Mouse (Mus musculus) spleen, postnatal 4 days (tissue): ENCODE data around the gene Rnf41.
A peak's percentile ranks its signal among the peaks of the same experiment; 100 is the strongest.

Source experiments
- DNase-seq, 2 experiments: peaks; one replicate each; pipeline ENCODE4 v3.0.0; 2022; ENCODE audit warnings: low spot score in 2 of 2

The Rnf41 gene

DNA sequence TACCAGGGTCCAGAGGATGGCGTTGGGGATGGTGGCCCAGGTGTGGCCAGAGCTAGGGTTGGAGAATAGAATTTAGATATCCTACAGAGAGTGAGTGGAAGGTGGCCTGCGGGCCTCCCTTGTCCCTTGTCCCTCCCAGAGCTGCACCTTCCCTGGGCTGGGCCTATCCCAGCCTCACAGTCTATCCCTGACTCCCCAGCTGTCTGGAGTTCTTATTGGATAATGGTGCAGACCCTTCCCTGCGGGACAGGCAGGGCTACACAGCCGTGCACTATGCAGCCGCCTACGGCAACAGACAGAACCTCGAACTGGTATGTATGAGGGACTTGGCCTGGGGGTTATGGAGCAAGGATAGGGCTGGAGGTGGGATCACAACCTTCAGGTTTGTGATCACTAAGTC lies 25.6 kb upstream of the Rnf41 start:
- DNase-seq, result no peak

DNA sequence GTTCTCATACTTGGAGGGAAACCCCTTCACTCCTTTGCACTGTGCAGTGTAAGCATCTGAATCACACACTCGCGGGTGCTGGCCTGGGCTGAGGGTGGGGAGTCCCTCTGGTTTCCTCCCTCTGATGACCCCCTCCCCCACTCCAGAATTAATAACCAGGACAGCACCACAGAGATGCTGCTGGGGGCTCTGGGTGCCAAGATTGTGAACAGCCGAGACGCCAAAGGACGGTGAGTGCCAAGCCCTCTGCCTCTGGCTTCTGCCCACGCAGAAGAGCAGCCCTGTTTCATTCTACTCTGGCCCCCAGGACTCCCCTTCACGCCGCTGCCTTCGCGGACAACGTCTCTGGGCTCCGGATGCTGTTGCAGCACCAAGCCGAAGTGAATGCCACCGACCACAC lies 22.5 kb upstream of the Rnf41 start:
- no peak for DNase-seq

DNA sequence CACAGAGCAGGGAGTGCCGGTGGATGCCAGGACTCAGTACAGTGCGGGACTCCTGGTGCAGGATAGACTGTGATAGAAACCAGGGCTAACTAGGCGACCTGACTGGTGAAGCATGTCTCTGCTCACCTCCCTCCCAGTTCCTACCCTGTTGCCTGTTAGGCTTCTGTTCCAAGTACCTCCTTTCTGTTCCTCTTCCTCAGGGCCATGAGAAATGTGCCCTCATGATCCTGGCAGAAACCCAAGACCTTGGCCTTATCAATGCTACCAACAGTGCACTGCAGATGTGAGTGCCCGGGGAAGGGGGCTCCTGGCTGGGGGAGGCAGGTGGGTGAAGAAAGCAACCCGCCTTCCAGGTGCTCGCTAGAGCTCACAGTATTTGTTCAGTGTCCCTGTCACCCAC lies 21.9 kb upstream of the Rnf41 start:
- no peak for DNase-seq

DNA sequence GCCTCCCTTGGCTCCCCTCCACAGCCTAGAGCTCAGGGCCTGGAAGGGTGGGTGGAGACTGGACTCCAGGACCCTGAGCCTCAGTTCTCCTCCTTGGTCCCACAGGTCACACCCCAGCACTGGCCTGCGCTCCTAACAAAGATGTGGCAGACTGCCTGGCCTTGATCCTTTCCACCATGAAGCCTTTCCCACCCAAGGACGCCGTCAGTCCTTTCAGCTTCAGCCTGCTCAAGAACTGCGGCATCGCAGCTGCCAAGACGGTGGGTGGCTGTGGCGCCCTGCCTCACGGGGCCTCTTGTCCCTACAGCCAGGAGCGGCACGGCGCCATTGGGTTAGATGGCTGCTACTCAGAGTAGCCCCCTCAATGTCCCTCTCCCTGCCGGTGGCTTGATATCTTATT lies 21.1 kb upstream of the Rnf41 start:
- DNase-seq, result peak in 1 of 2 experiments; percentile 62

DNA sequence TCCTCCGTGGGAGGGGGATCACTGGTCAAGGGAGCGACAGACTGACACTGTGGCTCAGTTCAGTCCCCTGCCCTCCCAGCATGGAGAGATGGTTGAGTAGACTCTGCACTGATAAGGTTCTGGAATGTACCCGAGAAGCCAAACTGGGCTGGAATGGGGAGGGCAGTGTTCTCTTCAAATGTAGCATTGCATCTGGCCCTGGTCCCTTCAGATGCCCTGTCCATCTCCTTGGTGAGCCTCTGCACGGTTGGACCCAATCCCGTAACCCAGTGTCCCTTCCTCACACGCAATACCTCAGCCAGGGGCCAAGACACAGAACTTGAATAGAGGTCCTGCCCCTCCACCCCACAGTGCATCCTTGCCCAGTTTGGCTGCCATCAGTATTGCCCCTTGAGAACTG lies 19.6 kb upstream of the Rnf41 start:
- DNase-seq, result no peak

DNA sequence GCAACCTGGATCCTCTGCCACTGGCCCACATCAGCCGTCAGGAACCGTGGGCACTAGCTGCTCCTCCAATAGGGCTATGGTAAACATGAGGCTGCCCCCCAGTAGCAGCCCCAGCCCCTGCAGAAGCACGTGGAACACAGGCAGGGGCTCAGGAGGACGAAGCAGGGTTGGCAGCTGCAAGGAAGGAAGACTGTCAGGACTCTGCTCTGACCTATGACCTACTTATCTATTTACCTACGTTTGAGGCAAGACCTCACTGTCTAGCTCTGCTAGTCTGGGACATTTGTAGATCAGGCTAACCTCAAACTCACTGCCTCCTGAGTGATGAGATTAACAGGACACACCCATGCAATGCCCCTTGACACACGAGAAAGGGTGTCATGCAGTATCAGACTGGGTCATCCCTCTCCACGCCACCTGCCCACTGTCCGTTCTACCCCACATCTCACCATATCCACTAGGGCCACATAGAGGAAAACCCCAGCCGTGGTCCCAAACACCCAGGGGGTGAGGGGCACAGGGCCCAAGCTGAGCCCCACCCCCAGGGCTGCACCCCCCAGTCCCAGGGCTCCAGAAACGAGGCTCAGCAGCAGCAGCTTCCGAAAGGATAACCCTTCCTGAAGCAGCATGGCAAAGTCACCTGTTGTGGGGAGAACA lies 15.3 kb upstream of the Rnf41 start:
- peak in 1 of 2 experiments; percentile 57 for DNase-seq

DNA sequence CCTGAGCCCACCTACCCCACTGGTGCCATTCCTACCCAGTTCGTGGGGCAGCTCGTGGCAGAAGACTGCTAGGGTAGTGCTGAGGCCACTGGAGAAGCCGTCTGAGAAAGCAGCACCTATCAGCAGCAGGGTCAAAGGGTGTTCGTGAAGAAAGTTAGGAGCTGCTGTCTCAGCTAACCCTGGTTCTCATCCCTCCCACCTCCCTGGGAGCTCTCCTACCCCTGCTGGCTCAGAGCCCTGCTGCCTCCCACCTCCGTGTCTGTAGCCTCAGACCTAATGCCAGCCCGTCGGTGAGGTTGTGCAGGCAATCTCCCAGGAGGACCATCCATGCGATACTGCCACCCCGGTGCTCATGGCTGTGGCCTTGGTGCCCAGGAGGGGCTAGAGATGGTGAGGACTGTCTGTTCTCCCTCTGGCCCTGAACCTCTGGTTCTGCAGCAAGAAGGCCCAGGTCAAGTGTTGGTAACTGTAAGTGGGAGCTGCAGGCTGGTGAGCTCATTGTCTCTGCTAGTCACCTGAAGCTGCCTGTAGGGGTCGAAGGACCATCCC lies 14.7 kb upstream of the Rnf41 start:
- DNase-seq, result peak in 1 of 2 experiments; percentile 57

DNA sequence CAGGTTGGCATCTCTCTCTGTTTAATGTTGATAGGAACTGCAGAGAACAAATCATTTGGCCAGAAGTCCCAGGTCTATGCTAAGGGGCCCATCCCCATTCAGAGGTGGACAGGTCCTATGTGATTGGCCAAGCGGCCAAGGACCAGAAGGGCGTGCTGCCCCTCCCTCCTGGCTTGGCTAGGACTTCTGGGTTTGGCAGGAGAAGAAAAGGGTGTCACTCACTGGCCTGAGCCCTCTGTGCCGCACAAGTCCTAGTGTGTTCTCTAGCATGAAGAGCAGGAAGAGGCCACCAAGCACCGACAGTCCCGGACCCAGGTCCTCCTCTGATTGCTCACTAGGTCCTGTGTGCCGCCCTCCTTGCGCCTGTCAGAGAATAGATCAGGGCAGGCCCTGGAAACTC lies 14.0 kb upstream of the Rnf41 start:
- DNase-seq, result no peak

DNA sequence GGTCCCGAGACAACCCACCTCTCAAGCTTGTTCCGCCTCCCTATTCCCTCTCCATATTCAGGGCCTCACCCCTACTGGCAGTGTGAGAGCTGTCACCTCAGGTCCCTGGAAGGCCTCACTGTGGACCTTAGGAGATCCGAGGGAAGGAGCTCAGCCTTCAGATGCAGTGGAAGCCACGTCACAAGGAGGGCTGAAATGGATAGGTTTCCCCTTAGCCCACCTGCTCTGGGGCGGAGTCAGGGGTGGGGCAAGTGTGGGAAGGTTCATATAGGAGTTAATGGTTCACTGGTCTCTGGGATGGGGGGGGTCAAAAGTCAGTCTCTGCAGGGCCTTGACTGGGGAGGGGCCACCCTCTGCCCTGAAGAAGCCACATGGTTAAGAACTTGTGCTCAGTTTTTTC lies 11.1 kb upstream of the Rnf41 start:
- DNase-seq, result no peak

DNA sequence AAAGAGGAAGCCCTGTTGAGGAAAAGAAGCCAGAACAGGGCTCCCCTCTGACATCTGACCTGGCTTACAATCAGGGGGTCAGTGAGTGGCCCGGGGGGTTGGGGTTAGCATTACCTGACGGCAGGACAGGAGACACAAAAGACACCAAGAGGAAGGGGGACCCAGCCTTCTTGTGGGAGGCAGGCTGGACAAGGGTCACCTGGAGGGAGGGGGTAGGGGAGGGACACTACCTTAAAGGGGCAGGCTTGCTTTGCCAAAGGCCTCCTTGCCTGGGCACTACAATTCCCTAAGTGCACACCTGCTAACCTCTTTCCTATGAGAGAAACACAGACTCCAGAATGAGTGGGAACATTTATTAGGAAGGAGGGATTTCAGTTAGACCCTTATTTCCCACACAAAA lies 10.4 kb upstream of the Rnf41 start, which contains the start of gene Slc39a5:
Gene Slc39a5 (minus strand): TSS at position 174 of the 400 bp plus-strand sequence.
- DNase-seq, result no peak

DNA sequence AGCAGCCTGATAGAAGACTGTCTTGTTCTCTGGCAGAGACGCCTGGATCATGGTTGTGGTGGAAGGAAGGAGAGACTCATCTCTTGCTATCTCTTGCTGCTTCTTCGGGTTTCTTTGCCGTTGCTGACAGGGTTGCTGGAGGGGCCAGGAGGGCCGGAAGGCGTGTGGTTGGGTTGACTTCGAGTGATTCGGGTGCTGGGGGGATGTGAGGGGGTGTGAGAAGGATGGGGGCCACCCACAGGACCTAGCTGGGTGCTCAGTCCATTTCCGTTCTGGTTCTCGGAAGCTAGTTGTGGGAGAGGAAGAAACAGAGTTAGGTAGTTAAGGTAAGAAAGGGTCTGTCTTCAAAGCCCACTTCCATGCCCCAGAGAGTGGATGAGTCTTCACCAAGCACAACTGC lies 9.8 kb upstream of the Rnf41 start:
- no peak for DNase-seq

DNA sequence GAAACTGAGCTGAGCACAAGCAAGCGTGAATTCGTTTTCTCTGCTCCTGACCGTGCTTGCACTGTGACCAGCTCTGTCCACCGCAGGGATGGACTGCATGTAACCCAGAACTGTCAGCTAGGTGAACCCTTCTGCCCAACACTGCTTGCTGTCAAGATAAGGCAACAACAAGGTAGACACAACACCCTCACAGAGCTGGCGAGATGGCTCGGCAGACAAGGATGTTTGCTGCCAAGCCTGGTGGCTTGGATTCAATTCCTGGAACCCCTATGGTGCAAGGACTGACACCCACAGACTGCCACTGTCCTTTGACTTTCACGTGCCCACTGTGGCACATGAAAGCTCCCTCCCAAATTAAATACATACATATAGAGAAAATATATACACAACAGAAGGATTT lies 7.5 kb upstream of the Rnf41 start:
- no peak for DNase-seq

DNA sequence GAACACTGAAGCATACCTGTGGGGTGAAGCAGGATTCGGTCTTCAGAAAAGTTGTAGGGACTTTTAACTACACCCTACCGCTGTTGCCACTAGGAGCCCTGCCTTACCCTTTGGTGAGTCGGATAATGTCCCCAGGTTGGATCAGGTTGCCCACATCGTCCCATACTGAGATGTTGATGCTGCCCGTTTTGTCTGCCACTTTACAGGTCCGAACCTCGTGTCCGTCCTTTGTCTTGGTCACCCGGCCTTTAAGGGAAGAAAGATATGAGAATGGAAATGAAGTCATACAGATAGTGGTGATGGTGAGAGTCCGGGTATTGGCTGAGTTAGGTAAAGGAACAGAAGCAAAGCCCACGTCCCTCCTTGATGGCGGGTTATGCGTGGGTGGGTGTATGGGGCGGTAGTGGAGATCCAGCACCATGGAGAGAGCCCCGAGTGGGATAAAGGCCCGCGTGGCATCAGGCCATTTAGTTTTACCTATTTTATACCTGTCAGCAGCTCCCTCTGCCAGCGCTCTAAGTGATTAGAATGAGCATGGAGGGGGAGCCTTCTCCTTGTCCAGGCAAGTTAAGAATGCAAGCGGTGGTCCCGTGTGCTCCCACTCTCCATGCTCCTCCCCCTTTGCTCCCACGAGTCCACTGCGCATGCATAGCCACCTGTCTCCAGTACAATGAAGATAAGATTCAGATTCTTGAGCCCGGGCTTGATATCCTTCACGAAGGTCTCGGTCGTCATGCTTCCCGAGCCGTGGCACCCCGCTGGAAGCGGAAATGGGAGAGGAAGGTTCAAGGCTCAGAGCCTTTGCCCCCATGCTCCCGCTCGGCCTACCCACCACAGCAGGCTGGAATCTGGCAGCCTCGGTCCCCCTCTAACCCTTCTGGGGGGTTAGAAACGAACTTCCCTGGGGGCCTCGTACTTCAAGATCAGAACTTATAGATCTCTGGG lies 2.6 kb upstream of the Rnf41 start:
- peak; percentile 30 to 76 for DNase-seq

DNA sequence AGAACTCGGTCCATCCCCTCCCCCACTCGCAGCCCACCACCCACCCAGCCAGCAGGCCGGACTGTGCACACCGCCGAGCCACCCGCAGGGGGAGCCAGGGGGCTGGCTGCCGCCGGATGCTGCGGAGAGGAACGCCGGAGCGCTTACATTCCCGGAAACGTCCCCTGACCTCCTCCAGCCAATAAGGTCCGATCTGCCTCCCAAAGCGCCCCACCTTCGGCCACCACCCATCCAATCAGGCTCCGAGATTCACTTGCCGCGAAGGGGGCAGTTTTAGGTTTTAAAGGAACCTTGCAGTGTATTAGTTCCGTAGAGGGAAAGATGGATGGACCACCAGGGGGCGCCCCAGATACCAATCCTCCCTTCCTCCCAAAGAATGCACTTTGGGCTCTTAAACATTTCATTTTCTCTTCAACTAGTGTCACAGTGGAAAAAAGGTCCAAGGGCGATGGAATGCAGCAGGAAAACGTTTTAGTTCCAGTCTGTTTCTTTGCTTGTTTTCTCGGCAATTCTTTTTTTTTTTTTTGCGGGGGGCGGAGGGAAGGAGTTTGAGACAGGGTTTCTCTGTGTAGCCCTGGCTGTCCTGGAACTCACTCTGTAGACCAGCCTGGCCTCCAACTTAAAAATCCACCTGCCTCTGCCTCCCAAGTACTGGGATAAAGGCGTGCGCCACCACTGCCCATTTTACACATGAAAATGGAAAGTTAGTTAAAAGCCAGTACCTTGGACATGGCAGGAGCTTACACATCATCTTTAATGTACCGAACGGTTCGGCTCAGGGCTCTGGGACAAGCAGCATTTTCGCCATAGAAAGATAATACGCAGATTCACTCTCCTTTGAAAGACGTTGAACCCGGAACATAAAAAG lies 1.5 kb upstream of the Rnf41 start:
- DNase-seq, result peak; percentile 97 to 99

DNA sequence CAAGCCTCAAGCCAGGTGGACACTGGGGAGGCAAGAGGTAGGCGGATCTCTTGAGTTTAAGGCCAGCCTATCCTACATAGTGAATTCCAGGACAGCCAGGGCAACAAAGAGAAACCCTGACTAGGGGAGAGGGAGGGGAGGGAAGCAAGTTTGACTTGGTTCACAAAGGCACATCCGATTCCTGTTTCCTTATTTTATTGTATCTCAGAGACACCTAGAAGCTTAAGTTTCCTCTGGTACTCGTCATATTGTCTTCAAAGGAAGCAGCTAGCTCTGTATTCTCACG lies 954 bp upstream of the Rnf41 start:
- DNase-seq, result no peak

DNA sequence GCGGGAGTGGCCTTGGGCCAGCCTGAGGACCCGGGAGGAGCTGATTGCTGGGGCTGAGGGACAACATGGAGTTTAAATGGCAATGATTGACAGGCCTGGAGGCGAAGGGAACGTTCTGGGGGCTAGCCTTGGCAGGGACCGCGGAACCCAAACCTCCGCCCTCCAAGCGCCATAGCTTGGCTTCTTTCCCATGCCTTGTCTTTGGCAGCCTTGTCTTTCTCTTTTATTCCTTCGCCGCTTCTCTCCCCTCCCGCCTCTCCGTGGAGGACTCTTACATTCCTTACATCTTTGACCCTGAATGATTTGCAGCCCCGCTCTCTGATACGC lies 561 bp downstream of the Rnf41 start:
- DNase-seq, result peak in 1 of 2 experiments; percentile 35

DNA sequence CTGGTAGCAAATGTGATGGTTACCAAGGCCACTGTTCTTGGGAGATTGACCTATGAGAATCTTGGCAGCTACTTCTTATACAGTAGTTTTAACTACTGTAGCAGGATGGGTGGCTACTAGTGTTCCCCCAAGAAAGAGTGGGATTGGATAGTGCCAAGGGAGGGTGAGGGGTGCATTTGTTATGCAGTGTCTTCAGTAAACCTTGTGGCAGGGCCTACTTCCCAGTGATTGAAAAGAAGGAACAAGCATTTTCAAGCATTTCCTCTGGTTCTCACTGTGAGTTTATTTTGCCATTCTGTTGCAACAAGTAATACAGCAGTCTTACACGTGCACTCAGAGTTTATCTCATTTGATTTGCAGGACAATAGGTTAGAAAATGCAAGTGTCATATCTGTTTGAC lies 1.1 kb downstream of the Rnf41 start:
- DNase-seq, result no peak

DNA sequence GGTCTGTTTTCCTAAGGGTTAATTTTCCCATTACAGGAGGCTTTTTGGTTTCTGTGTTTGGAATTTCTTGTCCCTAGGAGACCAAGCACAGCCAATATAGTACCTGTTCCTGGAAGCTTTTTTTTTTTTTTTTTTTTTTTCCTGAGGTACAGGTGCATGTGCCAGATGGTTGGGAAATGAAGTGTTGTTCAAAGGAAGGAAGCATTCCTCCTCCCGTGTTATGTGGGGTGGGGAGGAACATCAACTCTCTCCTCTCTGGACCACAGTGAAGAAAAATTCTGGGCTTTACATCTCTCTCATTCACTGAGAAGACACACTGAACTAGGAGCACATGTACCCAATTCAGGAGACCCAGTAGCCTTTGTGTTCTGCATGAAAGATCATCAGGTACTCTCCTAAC lies 1.6 kb downstream of the Rnf41 start:
- DNase-seq, result no peak

DNA sequence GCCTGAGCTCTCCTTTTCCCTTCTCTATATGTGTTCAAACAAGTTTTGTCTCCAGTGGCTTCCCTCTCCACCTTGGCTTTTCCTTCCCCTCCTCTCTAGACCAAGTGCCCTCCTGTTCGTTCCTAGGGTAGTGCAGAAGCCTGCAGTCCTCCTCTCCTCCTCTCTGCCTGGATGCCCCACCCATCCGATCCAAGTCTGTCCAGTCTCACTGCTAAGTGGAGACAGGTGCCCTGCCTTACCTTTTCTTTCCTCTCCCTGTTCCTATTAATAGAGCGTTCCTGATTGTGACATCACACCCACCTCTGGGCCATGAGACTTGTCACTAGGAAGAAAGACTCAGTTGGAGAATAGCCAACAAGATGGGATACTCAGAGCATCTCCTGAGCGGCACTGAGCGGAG lies 3.4 kb downstream of the Rnf41 start:
- DNase-seq, result no peak

DNA sequence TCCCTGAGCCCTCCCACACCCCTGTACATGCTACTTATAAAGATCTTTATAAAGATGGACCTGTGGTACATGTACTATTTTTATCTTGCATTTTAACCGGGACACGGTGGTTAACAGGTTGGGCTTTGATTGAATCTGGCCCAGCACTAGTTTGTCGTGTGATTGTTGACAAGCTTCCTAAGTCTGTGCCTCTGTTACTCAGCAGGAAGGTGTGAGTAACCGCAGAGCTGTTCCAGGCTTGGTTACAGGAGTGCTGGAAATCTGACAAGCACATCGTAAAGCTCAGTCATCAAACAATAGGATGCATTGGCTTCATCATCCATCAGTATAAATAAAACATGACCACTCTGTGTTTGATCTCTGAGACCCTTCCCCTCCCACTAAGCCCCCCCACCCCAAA lies 11.0 kb downstream of the Rnf41 start:
- DNase-seq, result no peak

DNA sequence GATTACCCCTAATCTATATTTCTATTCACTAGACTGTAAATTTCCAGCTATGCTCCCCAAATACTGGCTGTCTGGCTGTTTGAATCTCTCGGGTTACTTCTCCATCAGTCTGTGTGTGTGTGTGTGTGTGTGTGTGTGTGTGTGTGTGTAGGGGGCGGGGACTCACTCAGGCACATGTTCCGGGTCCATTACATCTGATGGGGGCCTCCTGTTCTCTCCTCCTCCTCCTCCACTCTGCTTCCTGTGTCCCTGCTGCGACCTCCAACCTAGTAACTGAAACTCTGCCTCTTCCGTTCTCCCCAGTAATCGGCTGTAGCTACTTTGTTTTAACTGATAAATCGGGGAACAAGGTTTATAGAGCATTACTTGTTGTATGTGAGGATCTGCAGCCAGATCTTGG lies 13.1 kb downstream of the Rnf41 start:
- DNase-seq, result no peak

DNA sequence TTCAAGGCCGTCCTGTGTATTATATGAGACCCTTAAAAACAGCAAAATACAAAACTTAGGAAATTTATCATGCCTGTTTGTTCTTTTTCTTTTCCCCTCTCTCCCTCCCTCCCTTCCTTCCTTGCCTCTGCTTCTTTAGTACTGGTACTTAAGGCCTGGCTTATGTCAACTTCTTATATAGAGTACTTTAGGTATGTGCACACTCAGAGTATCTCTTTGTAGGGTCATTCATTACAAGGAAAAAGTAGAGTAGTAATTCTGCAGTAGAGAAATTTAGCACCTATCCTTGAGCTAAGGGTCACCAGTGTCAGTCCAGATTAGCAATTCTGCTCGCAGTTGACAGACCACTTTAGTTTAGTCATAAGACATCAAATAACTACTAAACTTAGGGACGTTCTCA lies 13.8 kb downstream of the Rnf41 start:
- DNase-seq, result no peak
